Mouse (Mus musculus) MEL (cell line): ENCODE measurements around the gene Hs6st1.

ENCODE experiments used
- CTCF ChIP-seq, 3 experiments: IDR thresholded peaks in 2 of 3; conservative IDR thresholded peaks in 1 of 3; 2 replicates each; pipeline ENCODE4 v1.5.1; 2011 to 2012; ENCODE audit warnings: low read length in 3 of 3, low read depth in 2 of 3, mild to moderate bottlenecking in 2 of 3, improper control_type of control experiment in 1 of 3, inconsistent platforms in 1 of 3, mixed read lengths in 1 of 3, moderate library complexity in 1 of 3; ENCODE audit not compliant: control insufficient read depth in 1 of 3, insufficient read depth in 1 of 3, poor library complexity in 1 of 3, severe bottlenecking in 1 of 3
- EP300 ChIP-seq, 2 experiments: IDR thresholded peaks; 2 replicates each; pipeline ENCODE4 v1.6.1; 2011; ENCODE audit warnings: improper control_type of control experiment in 2 of 2, low read length in 2 of 2, low read depth in 1 of 2, mild to moderate bottlenecking in 1 of 2
- GATA1 ChIP-seq: IDR thresholded peaks from 2 replicates; pipeline ENCODE4 v1.6.1; 2011; ENCODE audit warnings: low read depth, low read length, improper control_type of control experiment
- MEF2A ChIP-seq: IDR thresholded peaks from 2 replicates; pipeline ENCODE4 v1.6.1; 2014; ENCODE audit warnings: low read depth, mild to moderate bottlenecking, inconsistent platforms, low read length, improper control_type of control experiment; ENCODE audit not compliant: poor library complexity, insufficient replicate concordance, severe bottlenecking; ENCODE audit errors: extremely low read depth
- NRF1 ChIP-seq: IDR thresholded peaks from 2 replicates; pipeline ENCODE4 v1.6.1; 2014; ENCODE audit warnings: low read depth, mild to moderate bottlenecking, inconsistent platforms, low read length, improper control_type of control experiment, moderate library complexity; ENCODE audit not compliant: poor library complexity, insufficient read depth, severe bottlenecking
- ZKSCAN1 ChIP-seq: IDR thresholded peaks from 2 replicates; pipeline ENCODE4 v1.6.1; 2012; ENCODE audit warnings: low read depth, mild to moderate bottlenecking, inconsistent platforms, low read length, improper control_type of control experiment, moderate library complexity

DNA sequence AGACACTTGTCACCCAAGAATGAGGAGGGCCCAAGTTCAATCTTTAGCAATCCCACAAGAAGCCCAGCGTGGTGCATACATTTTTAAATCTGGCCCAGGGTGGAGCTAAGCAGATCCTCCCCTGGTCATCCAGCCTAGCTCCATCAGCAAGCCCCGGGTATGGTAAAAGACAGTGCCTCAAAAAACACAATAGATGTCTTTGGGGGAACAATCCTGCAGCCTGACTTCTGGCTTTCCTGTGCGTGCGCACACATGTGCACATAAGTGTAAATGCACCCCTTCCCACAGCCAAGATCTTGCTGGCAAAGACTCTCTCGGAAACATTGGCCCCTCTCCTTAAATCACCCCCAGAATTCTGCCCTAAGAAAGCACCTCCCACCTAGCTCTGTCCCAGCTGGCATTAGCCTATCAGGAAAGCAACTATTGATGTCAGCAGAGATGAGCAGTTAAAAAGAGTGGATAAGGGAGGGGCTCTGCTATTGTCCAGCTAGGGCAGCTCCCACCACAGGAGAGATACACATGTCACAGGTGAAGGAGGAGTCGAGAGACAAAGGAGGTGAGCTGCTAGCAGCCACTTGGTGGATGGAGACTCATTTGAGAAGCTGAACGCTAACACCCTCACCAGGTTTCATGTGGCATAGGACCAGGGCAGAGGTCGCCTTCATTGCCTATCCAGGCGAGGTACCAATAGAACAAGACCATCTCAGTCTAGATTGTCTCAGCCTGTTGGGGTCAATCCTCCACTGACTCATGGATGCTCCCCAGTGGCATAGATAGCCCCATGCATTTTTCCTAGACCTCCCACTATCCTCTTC lies 5.2 kb upstream of the Hs6st1 start:
- TF ChIP-seq GATA1 (no peak), NRF1 (no peak), ZKSCAN1 (no peak), CTCF (IDR thresholded peaks at IDR 0.05 in 2 of 3, conservative IDR thresholded peaks at IDR 0.05 in 1 of 3; ENCODE audit: control insufficient read depth in 1 of 3, insufficient read depth in 1 of 3, low read depth in 2 of 3, low read length in 3 of 3, poor library complexity in 1 of 3, severe bottlenecking in 1 of 3) (no peak; a peak in 1 of 6 replicates), EP300 (IDR thresholded peaks at IDR 0.05; ENCODE audit: low read depth in 1 of 2, low read length in 2 of 2) (no peak), MEF2A (no peak)
